Mouse (Mus musculus) midbrain, embryonic 11.5 days (tissue): ENCODE measurements around the gene Pgrmc1. TPM values are rescaled to one million over a fixed set of nuclear protein-coding genes. Genes with fewer than 3 reads are reported as not detected.
"Not testable (repeated sequence)": the region's sequence is repeated elsewhere in the genome, so short reads cannot be mapped to it uniquely, and the experiment has no call there.

ENCODE experiments used
- ATAC-seq: fragments of 200-750 bp; cut with Nextera tagmentation; 2 replicates; pipeline ENCODE4 v1.8.0; 2017; ENCODE audit warnings: moderate TSS enrichment, moderate library complexity; ENCODE audit not compliant: low FRiP score
- DNase-seq: peaks from one replicate; pipeline ENCODE4 v3.0.0; 2015; ENCODE audit warnings: low spot score; ENCODE audit errors: missing footprints
- H3K27ac ChIP-seq: fragments of 300-500 bp; sonication (generic); 2 replicates; pipeline ENCODE4 v1.5.1; 2014; ENCODE audit warnings: low read depth, low read length
- H3K27me3 ChIP-seq: fragments of 300-500 bp; sonication (generic); 2 replicates; pipeline ENCODE4 v1.6.1; 2014; ENCODE audit warnings: mild to moderate bottlenecking, low read length, moderate library complexity, mixed read lengths; ENCODE audit not compliant: control insufficient read depth, insufficient read depth
- H3K36me3 ChIP-seq: fragments of 300-500 bp; sonication (generic); 2 replicates; pipeline ENCODE4 v1.6.1; 2014; ENCODE audit warnings: mild to moderate bottlenecking, low read length, moderate library complexity, mixed read lengths; ENCODE audit not compliant: control insufficient read depth, insufficient read depth
- H3K4me1 ChIP-seq: fragments of 300-500 bp; sonication (generic); 2 replicates; pipeline ENCODE4 v1.6.1; 2014; ENCODE audit warnings: low read length; ENCODE audit not compliant: control insufficient read depth, insufficient read depth
- H3K4me2 ChIP-seq: fragments of 300-500 bp; sonication (generic); 2 replicates; pipeline ENCODE4 v1.6.1; 2014; ENCODE audit warnings: mild to moderate bottlenecking, moderate library complexity
- H3K4me3 ChIP-seq: fragments of 300-500 bp; sonication (generic); 2 replicates; pipeline ENCODE4 v1.5.1; 2014; ENCODE audit warnings: low read depth, low read length
- H3K9ac ChIP-seq: fragments of 300-500 bp; sonication (generic); 2 replicates; pipeline ENCODE4 v1.6.1; 2014; ENCODE audit warnings: low read length
- H3K9me3 ChIP-seq: fragments of 300-500 bp; sonication (generic); 2 replicates; pipeline ENCODE4 v1.6.1; 2016; ENCODE audit warnings: low read length; ENCODE audit not compliant: control insufficient read depth
- WGBS: fragments of 180-500 bp; shearing (Covaris S2); extraction: QIAGEN DNeasy Blood & Tissue Kit; methylation state at CpG from one replicate; pipeline ENCODE4 v1.1.7; 2014; 5-methylcytosine and 5-hydroxymethylcytosine counted together
- polyA plus RNA-seq: library from polyadenylated mRNA; unstranded; fragments of >200 nt; fragmentation: Nextera tagmentation; extraction: Ambion mirVana; gene quantifications from 2 replicates; pipeline ENCODE4 v1.2.1, GENCODE M21; 2014

The Pgrmc1 gene
- polyA plus RNA-seq, 1 experiment from 2014 or later: 443 TPM

DNA sequence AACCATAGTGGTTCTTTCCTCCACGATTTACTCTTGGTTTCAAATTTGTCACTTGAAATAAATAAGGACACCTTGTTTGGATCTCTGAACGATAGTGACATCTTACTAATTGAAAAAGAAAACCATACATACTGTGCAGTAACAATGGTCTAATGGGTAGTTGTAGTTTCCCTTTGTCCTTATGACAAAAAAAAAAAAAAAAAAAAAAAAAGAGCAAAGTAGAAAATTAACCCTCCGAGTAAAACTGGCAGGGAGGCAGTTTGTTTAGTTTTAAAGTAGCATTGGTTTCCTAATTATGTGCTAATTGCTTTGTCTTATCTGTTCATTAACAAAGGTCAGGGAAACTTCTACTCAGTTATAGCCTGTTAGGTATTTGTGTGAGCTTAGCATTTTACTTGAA, 35.9 kb upstream of the Pgrmc1 start:
- 38% methylated on average over 3 of the region's 3 CpGs for WGBS
- DNase-seq: no peak
- H3K27ac ChIP-seq: no peak overlapping the region
- no peaks in the 10 kb centered on the region for H3K27me3 ChIP-seq
- H3K36me3 ChIP-seq: no peaks in the 10 kb centered on the region
- no peak overlapping the region for H3K4me3 ChIP-seq
- H3K9me3 ChIP-seq: no peaks in the 10 kb centered on the region
- H3K4me1 ChIP-seq: no peaks in the 10 kb centered on the region
- no peak overlapping the region for H3K4me2 ChIP-seq
- no peak for ATAC-seq
- no peak overlapping the region for H3K9ac ChIP-seq

DNA sequence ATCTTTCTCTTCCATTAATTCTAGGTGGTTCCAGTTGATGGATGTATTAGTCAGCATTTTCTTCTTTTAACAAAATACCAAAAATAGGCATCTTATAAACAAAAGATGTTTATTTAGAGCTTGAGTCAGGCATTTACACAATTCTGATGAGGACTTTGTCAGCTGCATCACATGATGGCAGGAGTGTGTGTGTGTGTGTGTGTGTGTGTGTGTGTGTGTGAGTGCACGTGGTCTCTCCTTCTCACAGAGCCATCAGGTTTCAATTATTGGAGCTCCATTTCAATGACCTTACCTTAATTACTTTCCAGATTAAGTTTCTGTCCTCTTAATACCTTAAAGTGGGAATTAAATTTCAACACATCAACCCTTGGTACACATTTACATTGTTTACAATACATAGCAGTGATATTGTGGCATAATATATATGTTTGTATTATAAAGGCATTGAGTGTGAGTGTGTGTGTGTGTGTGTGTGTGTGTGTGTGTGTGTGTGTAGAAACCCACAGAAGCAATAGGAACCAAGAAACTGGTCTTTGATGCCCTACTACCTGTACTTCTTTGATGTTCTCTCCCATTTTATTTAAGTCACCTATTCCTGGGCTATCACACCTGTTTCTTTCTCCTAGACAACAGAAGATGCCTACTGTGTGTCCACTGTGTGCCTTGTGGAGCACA, 11.2 kb upstream of the Pgrmc1 start:
- WGBS: 69% methylated on average over 1 of the region's 1 CpGs

DNA sequence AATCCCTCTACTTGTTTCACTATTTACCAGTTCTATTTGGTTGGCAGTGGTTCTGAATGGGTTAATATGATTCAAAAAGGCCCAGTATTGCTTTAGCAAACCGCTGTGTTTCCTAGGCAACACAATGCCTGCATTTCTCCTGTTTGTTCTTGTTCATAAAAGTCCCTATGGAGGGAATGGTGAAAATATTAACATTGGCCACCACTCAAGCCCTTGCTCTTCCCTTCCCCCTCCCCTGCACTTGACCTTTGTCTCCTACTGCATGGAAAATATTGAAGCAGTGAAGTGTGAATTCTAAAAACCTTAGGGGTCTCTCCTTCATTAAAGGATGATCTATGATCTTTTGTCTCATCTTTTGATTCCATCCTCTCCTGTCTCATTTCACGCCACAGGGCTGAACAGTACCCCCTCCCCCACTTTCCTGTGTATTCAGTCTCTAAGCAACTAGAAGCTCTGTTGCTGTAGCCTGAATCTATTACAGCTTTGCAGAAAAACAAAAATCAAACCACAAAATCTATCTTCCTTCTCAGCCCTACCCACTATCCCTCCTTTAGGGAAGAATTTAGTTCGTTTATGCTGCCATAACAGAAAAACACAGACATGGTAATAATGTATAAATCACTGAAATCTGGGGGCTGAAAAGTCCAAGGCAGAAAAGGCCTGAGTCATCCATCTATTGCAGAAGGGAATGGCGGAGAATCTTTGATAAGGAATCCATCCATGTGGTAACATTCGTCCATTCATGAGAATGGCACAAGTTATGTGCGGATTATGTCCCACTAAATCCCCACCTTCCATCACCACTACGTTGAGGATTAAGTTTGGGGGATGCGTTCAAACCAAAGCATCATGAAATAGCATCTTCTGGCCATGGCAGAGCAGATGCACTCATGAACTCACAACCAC, 10.4 kb upstream of the Pgrmc1 start:
- Histone ChIP-seq H3K27me3 (no peaks in the 10 kb centered on the region), H3K4me2 (no peak overlapping the region), H3K4me3 (no peak overlapping the region), H3K9me3 (no peaks in the 10 kb centered on the region), H3K27ac (no peak overlapping the region), H3K9ac (no peak overlapping the region), H3K36me3 (no peaks in the 10 kb centered on the region), H3K4me1 (no peaks in the 10 kb centered on the region)
- WGBS: 68% methylated on average over 8 of the region's 8 CpGs
- ATAC-seq (peak; percentile 83), DNase-seq (no peak)

More for the DNA sequence above, 11.2 kb upstream of the Pgrmc1 start:
- Histone ChIP-seq H3K9ac (no peak overlapping the region), H3K27me3 (no peaks in the 10 kb centered on the region), H3K9me3 (no peaks in the 10 kb centered on the region), H3K27ac (no peak overlapping the region), H3K4me3 (no peak overlapping the region), H3K36me3 (no peaks in the 10 kb centered on the region), H3K4me2 (no peak overlapping the region), H3K4me1 (no peaks in the 10 kb centered on the region)
- ATAC-seq (0 out of 2 replicates have a peak, but pooled peaks have one; percentile 27), DNase-seq (no peak)

DNA sequence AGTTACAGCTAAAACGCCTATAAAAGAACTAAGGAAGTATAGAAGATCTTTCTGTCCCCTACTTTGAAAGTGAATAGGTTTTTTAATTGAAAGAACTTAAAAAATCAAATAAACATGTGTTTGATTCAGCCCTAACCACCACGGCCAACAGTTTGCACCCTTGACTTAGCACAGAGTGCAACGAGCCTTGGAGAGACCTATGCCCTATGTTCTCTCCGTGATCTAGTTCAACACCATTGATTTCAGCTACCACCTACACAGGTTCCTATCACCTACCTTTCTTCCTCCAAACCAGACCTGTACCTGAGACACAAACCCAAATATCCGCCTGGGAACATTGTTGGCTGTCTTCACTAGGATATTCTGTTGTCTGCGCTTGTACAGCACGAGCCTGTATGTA, 7.7 kb upstream of the Pgrmc1 start:
- no peak overlapping the region for H3K9ac ChIP-seq
- 83% methylated on average over 7 of the region's 7 CpGs for WGBS
- DNase-seq (no peak), ATAC-seq (no peak)
- no peaks in the 10 kb centered on the region for H3K36me3 ChIP-seq
- H3K27ac ChIP-seq: no peak overlapping the region
- H3K4me3 ChIP-seq: no peak overlapping the region
- no peaks in the 10 kb centered on the region for H3K4me1 ChIP-seq
- no peaks in the 10 kb centered on the region for H3K9me3 ChIP-seq
- H3K27me3 ChIP-seq: no peaks in the 10 kb centered on the region
- H3K4me2 ChIP-seq: no peak overlapping the region

DNA sequence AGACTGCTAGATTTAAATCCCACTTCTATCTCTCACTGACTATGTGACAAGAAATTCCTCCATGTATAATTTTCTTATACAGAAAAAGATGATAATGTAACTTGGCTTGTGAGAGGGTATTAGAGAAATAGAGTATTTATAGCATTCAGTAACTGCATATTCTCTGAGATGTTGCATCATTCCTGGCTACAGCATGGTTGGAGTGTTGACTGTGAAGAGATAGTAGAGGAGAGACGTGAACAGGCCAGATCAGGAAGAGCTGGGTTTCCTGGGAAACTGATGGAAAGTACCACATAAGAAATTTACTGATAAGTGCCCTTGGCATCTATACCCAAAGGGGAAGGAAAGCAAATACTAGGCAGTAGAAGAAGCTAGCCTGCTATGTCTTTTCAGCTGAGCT, 6.9 kb upstream of the Pgrmc1 start:
- DNase-seq (no peak), ATAC-seq (no peak)
- H3K9me3 ChIP-seq: no peaks in the 10 kb centered on the region
- no peak overlapping the region for H3K9ac ChIP-seq
- no peaks in the 10 kb centered on the region for H3K4me1 ChIP-seq
- 70% methylated on average over 1 of the region's 1 CpGs for WGBS
- no peaks in the 10 kb centered on the region for H3K27me3 ChIP-seq
- no peak overlapping the region for H3K4me3 ChIP-seq
- no peak overlapping the region for H3K27ac ChIP-seq
- no peaks in the 10 kb centered on the region for H3K36me3 ChIP-seq
- no peak overlapping the region for H3K4me2 ChIP-seq

DNA sequence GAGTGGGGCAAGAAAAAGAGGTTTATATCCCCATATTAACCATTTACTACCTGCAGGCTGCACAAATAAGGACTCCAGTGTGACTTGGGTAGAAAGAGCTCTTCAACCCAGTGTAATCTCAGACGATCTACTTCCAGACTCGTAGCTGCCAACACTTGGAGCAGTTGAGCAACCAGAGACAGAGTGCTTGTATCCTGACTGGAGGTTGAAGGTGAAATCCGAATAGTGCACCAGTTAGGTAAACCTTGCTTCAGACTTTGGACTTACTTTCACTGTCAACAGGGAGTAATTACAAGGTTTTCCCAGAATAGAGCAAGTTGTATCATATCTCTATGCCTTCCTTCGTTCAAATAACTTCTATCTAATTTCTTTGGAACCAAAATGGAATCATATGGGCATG, 6.5 kb upstream of the Pgrmc1 start:
- no peak overlapping the region for H3K4me2 ChIP-seq
- DNase-seq (no peak), ATAC-seq (no peak)
- 70% methylated on average over 4 of the region's 4 CpGs for WGBS
- no peaks in the 10 kb centered on the region for H3K27me3 ChIP-seq
- no peaks in the 10 kb centered on the region for H3K9me3 ChIP-seq
- no peak overlapping the region for H3K4me3 ChIP-seq
- no peaks in the 10 kb centered on the region for H3K4me1 ChIP-seq
- no peaks in the 10 kb centered on the region for H3K36me3 ChIP-seq
- no peak overlapping the region for H3K27ac ChIP-seq
- H3K9ac ChIP-seq: no peak overlapping the region

DNA sequence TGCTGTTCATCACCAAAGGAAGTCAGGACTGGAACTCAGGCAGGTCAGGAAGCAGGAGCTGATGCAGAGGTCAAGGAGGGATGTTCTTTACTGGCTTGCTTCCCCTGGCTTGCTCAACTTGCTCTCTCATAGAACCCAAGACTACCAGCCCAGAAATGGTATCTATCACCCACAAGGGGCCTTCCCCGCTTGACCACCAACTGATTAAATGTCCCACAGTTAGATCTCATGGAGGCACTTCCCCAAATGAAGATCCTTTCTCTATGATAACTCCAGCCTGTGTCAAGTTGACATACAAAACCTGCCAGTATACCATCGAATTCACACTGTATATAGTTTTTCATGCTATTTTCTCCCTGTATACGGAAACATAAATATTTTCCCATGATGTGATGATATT, 2.8 kb upstream of the Pgrmc1 start:
- Histone ChIP-seq H3K4me3 (no peak overlapping the region), H3K9ac (no peak overlapping the region), H3K4me2 (no peak overlapping the region), H3K27ac (no peak overlapping the region), H3K36me3 (no peaks in the 10 kb centered on the region), H3K9me3 (no peaks in the 10 kb centered on the region), H3K4me1 (peaks cover 6% of the 10 kb centered on the region), H3K27me3 (no peaks in the 10 kb centered on the region)
- DNase-seq (no peak), ATAC-seq (no peak)
- WGBS: 90% methylated on average over 3 of the region's 3 CpGs

DNA sequence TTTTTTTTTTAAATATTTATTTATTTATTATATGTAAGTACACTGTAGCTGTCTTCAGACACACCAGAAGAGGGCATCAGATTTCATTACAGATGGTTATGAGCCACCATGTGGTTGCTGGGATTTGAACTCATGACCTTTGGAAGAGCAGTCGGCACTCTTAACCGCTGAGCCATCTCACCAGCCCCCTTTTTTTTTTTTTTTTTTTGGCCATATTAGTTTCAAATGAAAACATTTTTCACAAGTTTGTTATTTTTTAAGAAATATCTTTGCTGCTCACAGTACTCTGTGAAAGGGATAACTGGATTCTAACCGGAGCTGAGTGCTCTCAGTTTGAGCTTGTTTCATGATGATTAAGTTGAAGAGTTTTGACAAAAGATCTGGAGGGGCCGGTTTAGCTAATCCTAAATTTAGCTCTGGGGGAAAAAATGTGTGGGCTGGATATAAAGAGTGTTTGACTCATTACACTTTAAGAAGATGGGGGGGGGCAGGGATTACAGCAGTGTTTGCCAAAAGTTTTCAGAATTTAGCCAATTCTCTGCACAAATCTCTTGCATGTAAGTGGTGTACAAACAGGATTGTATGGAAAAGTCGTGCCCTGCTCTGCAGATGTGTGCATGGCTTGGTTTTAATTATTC, 1.4 kb upstream of the Pgrmc1 start:
- not testable (repeated sequence) for H3K27me3 ChIP-seq, H3K4me3 ChIP-seq, ATAC-seq, H3K27ac ChIP-seq, H3K9ac ChIP-seq, DNase-seq, H3K4me1 ChIP-seq, H3K4me2 ChIP-seq, H3K9me3 ChIP-seq, H3K36me3 ChIP-seq
- WGBS: 78% methylated on average over 5 of the region's 5 CpGs

DNA sequence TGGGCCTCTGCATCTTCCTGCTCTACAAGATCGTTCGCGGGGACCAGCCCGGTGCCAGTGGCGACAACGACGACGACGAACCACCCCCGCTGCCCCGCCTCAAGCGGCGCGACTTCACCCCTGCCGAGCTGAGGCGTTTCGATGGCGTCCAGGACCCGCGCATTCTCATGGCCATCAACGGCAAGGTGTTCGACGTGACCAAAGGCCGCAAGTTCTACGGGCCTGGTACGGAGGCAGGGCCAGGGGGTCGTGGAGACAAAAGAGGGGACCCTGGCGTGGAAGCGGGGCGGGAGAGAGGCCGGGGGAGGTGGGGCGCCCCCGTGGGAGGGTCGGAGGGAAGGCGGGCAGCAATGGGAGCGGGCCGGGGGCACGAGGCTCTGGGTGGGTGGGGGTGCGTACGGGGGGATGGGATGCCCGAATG, 394 bp downstream of the Pgrmc1 start:
- DNase-seq: peak; percentile 92
- ATAC-seq: peak; percentile 67
- H3K9ac ChIP-seq: peak overlapping the region; percentile 79
- peaks cover 7% of the 10 kb centered on the region for H3K4me1 ChIP-seq
- H3K4me3 ChIP-seq: peak overlapping the region; percentile 61
- H3K9me3 ChIP-seq: no peaks in the 10 kb centered on the region
- 0 out of 2 replicates have a peak, but pooled peaks cover 2% of the 10 kb centered on the region for H3K36me3 ChIP-seq
- H3K4me2 ChIP-seq: peak overlapping the region; percentile 52
- 21% methylated on average over 31 of the region's 41 CpGs for WGBS
- H3K27me3 ChIP-seq: no peaks in the 10 kb centered on the region
- H3K27ac ChIP-seq: peak overlapping the region; percentile 48; the same call in 1 of the 2 replicates
